Mouse (Mus musculus) erythroblast, embryonic 14.5 days (primary cell): ENCODE data around the gene Jrkl. TPM values are rescaled to one million over a fixed set of nuclear protein-coding genes. Genes with fewer than 3 reads are reported as not detected.

Source experiments
- H3K27me3 ChIP-seq: 2 replicates; pipeline ENCODE4 v1.6.1; 2012; ENCODE audit warnings: inconsistent platforms; ENCODE audit not compliant: control insufficient read depth
- H3K36me3 ChIP-seq: 2 replicates; pipeline ENCODE4 v1.6.1; 2012; ENCODE audit warnings: mild to moderate bottlenecking, inconsistent platforms; ENCODE audit not compliant: control insufficient read depth
- H3K4me1 ChIP-seq: 2 replicates; pipeline ENCODE4 v1.6.1; 2012; ENCODE audit warnings: inconsistent platforms; ENCODE audit not compliant: control insufficient read depth
- H3K4me3 ChIP-seq: replicated peaks from 2 replicates; pipeline ENCODE3; 2012; ENCODE audit warnings: moderate library complexity, mild to moderate bottlenecking, inconsistent platforms
- H3K9me3 ChIP-seq: 2 replicates; pipeline ENCODE4 v1.6.1; 2012; ENCODE audit warnings: low read length, inconsistent platforms, mixed read lengths; ENCODE audit not compliant: control insufficient read depth
- GATA1 ChIP-seq: IDR thresholded peaks from 2 replicates; pipeline ENCODE4 v1.6.1; 2012; ENCODE audit warnings: low read length, inconsistent platforms, mixed read lengths
- TAL1 ChIP-seq: IDR thresholded peaks from 3 replicates; pipeline ENCODE4 v1.6.1; 2012; ENCODE audit warnings: low read length, inconsistent platforms, mixed read lengths
- polyA plus RNA-seq: library from polyadenylated mRNA; stranded (reverse); fragments of >175 nt; gene quantifications from 2 replicates; pipeline ENCODE4 v1.2.3, GENCODE M21; 2012

Gene Jrkl
- polyA plus RNA-seq, 1 experiment, result not detected

DNA sequence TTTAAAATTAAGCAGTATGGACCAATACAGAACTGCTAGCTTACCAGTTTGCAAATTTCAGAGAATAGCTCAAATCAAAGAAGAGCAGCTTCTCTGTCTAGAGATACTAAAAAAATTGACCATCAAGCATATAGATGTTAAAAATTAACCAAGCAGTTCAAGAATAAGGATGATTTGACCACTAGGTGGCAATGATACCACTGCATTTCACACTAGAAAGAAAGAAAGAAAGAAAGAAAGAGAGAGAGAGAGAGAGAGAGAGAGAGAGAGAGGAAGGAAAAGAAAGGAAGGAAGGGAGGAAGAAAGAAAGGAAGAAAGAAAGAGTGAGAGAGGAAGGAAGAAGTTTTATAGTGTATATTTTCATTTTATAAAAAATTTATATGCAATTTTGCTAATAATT, 3.3 kb downstream of the Jrkl start:
- Histone ChIP-seq H3K9me3 (no peaks in the 10 kb centered on the region), H3K27me3 (no peaks in the 10 kb centered on the region), H3K4me3 (no peak overlapping the region), H3K36me3 (no peaks in the 10 kb centered on the region), H3K4me1 (peaks cover 22% of the 10 kb centered on the region)
- no peak for TF ChIP-seq GATA1
- no peak for TF ChIP-seq TAL1

DNA sequence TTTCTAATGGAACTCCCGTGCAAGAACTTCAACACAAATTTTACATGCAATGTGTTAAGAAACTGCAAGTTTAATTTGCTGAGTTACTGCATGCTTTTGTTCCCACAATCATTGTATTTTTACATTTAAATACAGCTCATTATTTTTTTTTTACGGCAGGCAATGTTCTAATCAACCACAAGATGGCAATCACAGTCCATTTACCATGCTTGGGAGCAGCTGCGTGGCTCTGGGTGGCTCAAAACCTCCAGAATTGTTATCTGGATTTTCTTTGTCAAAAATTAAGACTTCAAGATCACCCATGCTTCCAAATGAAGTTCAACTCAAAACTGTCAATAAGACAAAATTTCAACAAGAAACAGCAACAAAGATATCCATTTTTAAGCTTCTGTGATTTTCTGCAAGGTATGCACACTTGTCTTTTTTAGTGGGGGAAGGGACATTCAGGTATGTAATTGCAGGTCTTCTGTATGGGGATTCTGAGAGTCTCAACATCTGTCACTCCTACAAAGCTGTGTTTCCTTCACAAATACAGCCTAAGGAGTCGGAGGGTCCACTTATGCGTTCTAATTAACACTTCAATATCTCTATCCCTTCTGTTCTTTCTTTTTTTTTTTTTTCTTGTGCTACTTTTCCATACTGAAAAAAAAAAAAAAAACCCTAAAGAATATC, 13.9 kb downstream of the Jrkl start:
- no peaks in the 10 kb centered on the region for H3K9me3 ChIP-seq
- no peaks in the 10 kb centered on the region for H3K36me3 ChIP-seq
- H3K27me3 ChIP-seq, result no peaks in the 10 kb centered on the region
- H3K4me1 ChIP-seq, result no peaks in the 10 kb centered on the region
- no peak for TF ChIP-seq GATA1
- TF ChIP-seq TAL1, result no peak
- no peak overlapping the region for H3K4me3 ChIP-seq

DNA sequence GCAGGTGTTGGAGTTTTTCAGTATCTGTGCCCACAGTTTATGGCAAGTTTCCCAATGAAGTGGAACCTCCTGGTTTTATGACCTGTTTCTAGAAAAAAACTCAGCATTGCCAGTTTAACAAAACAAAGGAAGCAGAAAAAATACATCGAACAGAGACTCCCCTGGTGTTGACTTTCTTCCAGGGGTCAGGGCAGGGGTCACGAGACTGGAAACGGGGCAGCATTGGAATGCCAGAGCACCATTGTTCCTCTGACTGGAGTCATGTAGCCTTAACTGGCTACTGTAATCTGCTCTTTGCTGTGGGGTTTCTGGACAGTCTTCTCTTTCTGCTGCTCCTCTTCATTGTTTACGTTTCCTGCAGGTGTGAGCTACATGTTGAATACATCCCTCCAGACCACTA, 15.1 kb downstream of the Jrkl start:
- no peak overlapping the region for H3K4me3 ChIP-seq

DNA sequence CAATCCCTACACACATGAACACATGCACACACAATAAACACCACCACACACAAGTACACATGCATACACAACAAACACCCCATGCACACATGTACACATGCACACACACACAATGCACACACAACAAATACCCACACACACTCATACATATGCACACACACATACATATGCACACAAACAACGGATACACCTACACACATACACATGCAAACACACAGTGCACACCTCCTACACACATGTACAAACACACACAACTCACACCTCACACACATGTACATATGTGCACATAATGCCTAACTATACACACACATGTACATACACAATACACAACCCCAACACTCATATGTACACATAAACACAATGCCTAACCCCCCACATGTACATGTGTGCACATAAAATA, 19.8 kb downstream of the Jrkl start:
- H3K4me1 ChIP-seq, result no peaks in the 10 kb centered on the region
- H3K4me3 ChIP-seq, result no peak overlapping the region
- H3K36me3 ChIP-seq, result no peaks in the 10 kb centered on the region
- H3K27me3 ChIP-seq, result no peaks in the 10 kb centered on the region
- no peak for TF ChIP-seq GATA1
- no peak for TF ChIP-seq TAL1
- H3K9me3 ChIP-seq, result no peaks in the 10 kb centered on the region

More for the DNA sequence above, 15.1 kb downstream of the Jrkl start:
- H3K4me1 ChIP-seq, result no peaks in the 10 kb centered on the region
- no peaks in the 10 kb centered on the region for H3K9me3 ChIP-seq
- TF ChIP-seq GATA1 (no peak), TAL1 (no peak)
- no peaks in the 10 kb centered on the region for H3K27me3 ChIP-seq
- H3K36me3 ChIP-seq, result no peaks in the 10 kb centered on the region

DNA sequence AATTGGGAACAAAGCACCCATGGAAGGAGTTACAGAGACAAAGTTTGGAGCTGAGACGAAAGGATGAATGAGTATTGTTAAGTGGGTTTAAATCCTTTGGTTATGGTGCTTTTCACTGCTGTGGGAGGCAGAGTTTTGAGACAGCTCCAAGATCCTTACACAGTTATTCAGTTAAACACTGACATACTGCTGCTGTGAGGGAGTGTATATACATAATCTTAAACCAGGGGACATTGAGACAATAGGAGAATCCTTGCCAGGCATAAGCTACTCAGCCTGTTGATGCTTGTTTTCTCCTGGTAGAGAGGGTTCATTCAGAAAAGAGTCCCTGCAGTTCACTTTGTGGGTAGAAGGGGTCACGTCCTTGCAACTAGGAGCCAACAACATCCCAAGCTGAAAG, 39.3 kb downstream of the Jrkl start:
- TF ChIP-seq TAL1 (no peak; the same call in 2 of the 3 replicates), GATA1 (no peak)
- Histone ChIP-seq H3K27me3 (no peaks in the 10 kb centered on the region), H3K4me3 (no peak overlapping the region), H3K36me3 (no peaks in the 10 kb centered on the region), H3K9me3 (no peaks in the 10 kb centered on the region), H3K4me1 (peaks cover 22% of the 10 kb centered on the region)

DNA sequence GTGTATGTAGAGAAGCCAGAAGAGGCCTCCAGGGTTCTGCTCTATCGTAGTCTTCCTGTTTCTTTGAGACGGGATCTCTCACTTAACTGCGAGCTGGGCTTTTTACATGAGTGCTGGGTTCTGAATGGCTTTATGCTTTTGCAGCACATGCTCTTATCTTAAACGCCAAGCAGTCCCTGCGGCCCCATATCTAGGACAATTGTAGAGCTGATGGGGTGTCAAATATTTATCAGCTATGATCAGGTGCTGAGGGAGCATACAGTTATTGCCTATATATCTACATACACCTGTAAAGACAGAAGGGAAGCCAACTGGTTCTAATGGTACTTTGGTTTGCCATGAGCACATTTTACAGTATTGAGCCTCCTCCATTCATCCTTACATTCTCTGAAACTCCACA, 41.9 kb downstream of the Jrkl start:
- H3K4me1 ChIP-seq, result peaks cover 22% of the 10 kb centered on the region
- no peaks in the 10 kb centered on the region for H3K36me3 ChIP-seq
- TF ChIP-seq TAL1 (peak; percentile 27; the same call in 1 of the 3 replicates), GATA1 (no peak)
- no peak overlapping the region for H3K4me3 ChIP-seq
- no peaks in the 10 kb centered on the region for H3K9me3 ChIP-seq
- H3K27me3 ChIP-seq, result no peaks in the 10 kb centered on the region

DNA sequence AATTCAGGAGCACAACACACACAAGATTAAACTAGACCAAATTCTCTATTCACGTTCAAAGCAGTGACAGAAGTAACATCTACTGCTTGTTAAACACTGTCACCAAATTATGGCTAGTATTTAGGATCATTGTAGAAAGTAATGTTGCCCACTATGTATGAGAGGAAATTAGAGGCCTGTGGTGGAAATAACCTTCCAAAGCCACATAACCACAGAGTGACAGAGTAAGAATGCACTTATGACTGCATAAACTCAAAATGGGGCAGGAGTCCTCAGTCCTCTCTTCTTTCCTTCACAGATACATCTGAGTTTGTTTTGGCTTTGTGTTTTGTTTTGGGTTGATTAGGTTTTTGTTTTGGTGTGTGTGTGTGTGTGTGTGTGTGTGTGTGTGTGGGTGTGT, 42.5 kb downstream of the Jrkl start:
- no peaks in the 10 kb centered on the region for H3K36me3 ChIP-seq
- H3K9me3 ChIP-seq, result no peaks in the 10 kb centered on the region
- TF ChIP-seq TAL1, result no peak
- no peak for TF ChIP-seq GATA1
- no peaks in the 10 kb centered on the region for H3K27me3 ChIP-seq
- no peak overlapping the region for H3K4me3 ChIP-seq
- H3K4me1 ChIP-seq, result peaks cover 22% of the 10 kb centered on the region

DNA sequence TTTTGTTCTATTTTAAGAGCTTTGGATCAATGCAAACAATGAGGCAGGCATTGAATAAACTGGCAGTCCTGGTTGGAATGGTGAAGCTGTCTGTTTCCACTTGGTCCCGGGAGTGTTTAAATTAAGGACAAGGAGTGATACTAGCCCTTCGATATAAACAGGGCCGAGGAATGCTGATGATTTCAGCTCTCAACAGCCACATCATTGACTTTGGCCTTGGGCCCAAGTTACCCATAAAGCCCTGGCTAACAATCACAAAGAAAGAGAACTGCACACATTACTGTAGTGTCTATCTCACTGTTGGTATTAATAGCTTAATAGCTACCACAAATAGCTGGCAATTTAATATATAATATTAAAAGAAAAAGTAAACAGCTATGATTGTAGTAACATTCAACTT, 45.5 kb downstream of the Jrkl start:
- peaks cover 22% of the 10 kb centered on the region for H3K4me1 ChIP-seq
- H3K36me3 ChIP-seq, result no peaks in the 10 kb centered on the region
- TF ChIP-seq TAL1 (no peak), GATA1 (no peak)
- H3K27me3 ChIP-seq, result no peaks in the 10 kb centered on the region
- H3K9me3 ChIP-seq, result no peaks in the 10 kb centered on the region
- no peak overlapping the region for H3K4me3 ChIP-seq

DNA sequence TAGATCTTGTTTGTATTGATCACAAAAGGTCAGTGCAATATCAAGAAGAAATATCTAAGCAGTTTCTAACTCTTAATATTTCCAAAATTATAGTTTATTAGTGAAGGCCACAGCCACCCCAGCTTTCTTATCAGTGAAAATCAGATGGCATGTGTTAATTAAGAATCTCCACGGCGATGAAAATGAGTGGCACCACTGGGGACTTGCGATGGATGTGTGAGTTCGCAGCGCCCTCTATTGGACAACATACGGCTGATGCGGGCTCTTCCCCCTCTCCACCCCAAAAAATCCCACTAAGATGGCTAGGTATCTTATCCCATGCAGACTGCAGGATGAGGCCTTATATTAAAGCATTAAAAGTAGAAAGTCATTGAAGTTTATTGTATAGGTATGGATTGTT, 49.9 kb downstream of the Jrkl start:
- H3K4me3 ChIP-seq, result no peak overlapping the region
- TF ChIP-seq TAL1 (no peak), GATA1 (no peak)
- H3K36me3 ChIP-seq, result no peaks in the 10 kb centered on the region
- no peaks in the 10 kb centered on the region for H3K27me3 ChIP-seq
- H3K4me1 ChIP-seq, result no peaks in the 10 kb centered on the region
- H3K9me3 ChIP-seq, result no peaks in the 10 kb centered on the region

DNA sequence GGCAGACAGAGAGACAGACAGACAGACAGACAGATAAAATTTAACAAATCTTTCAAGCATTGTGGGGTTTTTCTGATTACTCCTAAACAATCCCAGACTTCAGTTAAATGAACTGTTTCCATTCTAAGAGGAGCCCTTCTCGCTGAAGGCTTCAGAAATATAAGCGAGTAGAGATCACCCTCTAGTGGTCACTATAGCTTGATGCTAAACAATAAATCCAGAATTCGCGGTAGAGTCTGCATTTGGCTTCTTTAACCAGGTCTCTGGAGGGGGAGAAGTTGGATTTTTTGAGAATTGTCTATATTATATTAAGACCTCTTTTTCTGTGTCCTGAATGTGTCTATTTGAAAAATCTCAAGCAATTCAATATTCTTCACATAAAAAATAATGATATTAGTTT, 50.4 kb downstream of the Jrkl start:
- no peak overlapping the region for H3K4me3 ChIP-seq
- no peaks in the 10 kb centered on the region for H3K4me1 ChIP-seq
- H3K9me3 ChIP-seq, result no peaks in the 10 kb centered on the region
- H3K27me3 ChIP-seq, result no peaks in the 10 kb centered on the region
- TF ChIP-seq GATA1, result no peak
- no peak for TF ChIP-seq TAL1
- H3K36me3 ChIP-seq, result no peaks in the 10 kb centered on the region
